Mouse (Mus musculus) layer of hippocampus, adult 11-12 months (tissue): Measurements from ENCODE around the gene 6030468B19Rik.
"Not testable (repeated sequence)": the region's sequence is repeated elsewhere in the genome, so short reads cannot be mapped to it uniquely, and the experiment has no call there.

Experiments used
- DNase-seq: peaks from one replicate; pipeline ENCODE4 v3.0.0; 2022; ENCODE audit warnings: low spot score

The 6030468B19Rik gene

DNA sequence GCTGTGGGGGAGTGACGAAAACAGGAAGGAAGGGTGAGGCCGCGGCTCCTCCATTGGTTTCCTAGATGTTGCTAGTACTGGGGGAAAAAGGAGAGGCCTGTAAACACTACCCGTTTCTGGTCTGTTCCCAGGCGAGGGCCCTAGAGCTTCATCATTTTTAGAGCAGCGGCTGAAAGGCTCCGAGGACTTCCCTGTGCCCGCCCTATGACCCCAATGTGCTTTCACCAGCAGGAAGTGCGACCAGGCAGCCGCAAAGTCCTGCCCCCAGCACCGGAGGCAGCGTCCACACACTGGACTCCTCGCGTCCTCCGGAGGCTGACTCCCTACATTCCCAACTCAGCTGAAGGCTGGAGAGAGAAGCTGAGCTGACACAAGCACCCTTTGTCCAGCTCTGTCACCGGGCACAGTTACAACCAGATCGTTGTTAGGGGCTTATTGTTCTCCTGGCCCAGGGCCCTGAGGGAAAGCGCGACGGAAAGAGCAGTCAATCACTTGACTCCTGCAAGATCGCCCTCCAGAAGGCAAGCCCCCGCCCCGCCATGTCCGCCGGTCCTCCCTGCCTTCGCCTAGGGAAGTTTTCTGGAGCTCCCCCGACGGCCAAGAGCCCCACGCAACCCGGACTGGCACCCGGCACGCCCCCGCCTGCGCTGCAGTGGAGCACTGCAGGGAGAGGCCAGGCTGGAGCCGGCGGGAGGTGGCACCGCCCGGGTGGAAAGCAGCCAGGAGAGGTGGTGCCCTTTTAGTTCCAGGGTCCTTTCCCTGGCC, 17.8 kb upstream of the 6030468B19Rik start:
- peak; percentile 68 for DNase-seq

DNA sequence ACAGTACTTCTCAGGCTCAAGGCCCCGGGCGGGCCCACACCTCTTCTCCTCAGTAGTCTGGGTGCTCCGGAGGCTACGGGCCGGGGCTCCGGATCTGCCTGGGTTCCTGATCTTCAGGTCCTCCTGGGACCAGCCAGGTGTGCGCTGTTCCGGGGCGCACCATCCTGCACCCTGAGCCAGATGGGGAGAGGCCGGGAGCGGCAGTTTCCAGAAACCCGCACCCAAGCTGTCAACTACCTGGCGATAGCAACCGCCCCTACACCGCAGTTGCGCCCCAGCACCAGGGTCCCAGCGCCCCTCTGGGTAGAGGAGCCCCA, 17.3 kb upstream of the 6030468B19Rik start:
- DNase-seq = no peak

DNA sequence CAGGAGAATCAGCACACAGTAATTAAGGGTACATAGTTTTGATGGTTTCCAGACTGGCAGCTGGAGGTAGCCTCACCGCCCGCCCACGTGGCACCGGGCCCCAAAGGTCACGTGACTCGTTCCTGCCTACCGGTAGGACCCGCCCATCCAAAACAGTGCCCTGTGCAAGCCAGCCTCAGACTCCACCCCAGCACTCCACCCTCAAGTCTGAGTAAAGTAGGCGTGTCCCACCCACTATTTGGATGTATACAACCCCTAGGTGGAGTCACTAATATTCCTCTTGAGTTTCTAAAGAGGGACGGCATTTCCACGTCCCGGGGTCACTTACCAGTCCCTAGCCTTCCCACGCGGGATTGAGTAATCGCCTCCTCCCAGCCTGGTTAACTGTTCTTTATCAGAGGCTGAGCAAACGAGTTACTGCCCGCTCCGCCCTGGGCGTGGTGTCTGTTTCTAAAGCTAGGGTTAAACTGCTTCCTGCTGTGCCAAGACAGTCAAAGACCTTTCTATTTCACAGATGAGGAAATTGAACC, 16.8 kb upstream of the 6030468B19Rik start:
- DNase-seq = peak; percentile 71

DNA sequence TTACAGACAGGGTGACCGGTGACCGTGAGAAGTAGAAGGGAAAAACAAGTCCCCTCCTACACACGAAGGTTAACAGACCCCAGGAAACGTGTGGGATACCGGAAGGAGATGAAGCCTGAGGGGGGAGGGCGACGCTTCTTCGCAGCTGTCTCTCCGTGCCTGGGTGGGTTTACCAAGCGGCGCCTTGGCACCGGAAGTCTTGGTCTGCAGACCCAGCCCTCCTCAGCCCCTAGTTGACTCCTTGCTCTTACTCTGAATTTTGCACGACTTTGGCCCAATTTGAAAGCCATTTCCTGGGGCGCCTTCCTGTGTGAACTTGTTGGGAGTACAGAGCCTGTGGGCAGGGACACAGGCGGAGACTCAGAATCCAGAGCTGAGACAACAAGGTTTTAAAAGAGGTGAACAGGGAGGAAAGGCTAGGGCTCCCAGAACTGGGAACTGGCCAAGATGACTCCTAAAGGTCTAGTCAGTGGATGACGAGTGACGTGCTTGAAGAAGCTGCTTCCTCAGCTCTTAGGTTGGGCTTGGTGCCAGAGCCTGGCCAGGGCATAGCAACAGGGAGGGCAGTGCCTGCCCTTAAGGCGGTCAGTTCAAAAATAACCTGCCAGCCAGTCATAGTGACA, 16.1 kb upstream of the 6030468B19Rik start:
- peak; percentile 68 for DNase-seq

DNA sequence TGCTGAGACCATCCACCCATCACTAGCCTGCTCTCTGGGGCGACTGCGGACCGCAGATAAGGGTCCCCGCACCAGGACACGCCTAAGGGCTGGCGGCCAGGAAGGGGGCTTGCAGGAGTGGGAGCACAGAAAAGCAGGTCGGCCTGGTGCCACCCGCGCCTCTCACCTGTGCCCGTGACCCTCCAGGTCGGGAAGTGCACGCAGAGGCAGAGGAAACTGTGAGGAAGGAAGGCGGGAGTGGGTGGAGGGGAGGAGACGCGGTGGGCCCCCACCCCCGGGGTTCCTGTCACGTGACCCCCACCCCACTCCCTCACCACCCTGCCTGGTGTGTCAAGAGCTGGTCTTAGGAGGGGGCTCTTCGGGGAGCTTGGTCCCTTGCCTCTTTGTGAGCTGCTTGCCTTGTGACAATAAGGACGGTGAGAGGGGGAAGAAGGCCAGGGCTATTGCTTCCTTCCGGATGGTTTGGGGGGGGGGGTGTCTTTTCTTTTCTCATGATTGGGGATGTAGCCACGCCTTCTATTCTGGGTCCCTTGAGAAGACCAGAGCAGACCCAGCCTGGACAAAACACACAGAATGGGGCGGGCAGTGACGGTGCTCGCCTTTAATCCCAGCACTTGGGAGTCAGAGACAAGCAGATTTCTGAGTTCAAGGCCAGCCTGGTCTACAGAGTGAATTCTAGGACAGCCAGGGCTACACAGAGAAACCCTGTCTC, 15.3 kb upstream of the 6030468B19Rik start, which contains the start of the genes Tmc8 and Tmc6:
Gene Tmc8, plus strand, starts transcription at position 84 of the 712 bp plus-strand sequence.
Gene Tmc6, minus strand, starts transcription at position 206 of the 712 bp plus-strand sequence.
- DNase-seq = no peak

DNA sequence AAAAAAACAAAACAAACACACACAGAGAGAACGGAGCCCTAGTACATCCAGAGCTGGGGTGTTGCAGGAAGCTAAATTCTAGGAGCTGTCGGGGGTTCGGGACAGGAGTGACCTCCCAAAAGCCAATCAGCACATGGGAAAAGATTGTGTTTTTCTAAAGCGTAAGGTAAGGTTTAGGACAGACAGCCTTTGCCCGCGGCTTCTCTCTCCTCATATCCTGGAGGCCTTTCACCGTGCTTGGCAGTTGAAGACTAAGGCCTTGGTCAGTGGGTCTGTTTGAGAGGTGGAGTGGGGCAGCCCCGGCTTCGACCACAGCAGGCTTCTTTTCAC, 14.8 kb upstream of the 6030468B19Rik start:
- no peak for DNase-seq

DNA sequence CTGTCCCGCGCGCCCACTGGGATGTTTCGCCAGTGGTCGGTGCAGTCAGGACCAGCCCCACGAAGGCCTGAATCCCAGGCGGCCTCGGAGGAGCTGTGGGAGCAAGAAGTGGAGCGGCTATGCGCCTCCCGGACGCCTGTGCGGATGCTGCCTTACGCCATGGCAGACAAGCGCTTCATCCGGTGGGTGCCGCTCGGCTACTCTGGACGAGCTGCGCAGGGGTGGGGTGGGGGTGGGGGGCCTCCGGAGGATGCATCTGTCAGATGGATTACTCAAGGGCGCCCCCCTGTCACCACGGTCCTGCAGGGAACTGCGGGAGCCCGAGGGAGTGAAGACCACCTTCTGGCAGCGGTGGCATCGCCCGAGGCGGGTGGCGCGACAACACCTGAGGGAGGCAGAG, 14.4 kb upstream of the 6030468B19Rik start:
- peak; percentile 61 for DNase-seq

DNA sequence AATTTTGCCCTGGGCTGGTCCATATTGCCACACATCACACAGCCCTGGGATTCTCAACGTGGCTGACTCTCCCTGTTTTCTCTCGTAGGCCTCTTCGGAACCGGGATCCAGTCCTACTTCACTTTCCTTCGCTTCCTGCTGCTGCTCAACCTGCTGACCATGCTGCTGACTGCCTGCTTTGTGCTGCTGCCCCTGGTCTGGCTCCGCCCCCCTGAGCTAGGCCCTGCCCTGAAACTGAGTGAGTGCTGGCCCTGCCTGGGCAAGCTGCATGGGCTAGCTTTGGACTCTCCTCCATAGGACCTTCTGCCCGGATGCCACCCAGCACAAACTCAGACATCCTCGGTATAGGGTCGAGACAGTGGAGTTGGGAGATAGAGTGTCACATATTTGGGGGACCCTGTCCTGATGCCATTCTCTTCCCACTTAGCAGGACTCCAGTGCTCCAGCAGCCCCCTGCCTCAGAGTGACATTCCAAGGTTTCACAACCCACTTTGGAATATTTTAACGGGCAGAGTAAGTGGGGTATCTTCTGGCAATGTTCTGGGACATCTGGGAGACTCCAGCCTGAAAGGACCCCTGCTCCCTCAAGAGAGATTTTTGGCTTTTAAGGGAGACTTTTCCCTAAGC, 13.7 kb upstream of the 6030468B19Rik start:
- no peak for DNase-seq

DNA sequence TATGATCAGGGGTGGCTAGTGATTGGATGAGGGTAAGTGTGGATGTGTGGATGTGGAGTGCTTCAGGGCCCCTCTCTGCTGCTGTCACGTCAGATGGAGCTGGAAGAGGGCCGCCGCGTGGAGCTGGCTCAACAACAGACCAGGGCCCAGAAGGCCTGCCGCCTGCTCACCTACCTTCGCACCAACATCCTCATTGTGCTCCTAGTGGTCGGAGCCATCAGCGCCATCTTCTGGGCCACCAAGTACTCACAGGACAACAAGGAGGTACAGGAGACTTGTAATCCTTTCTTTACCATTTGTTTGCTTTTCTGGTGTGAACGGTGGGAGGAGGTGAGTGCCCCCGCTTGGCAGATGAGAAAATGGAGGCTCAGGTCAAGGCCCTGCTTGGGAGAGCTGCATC, 11.2 kb upstream of the 6030468B19Rik start:
- peak; percentile 77 for DNase-seq

DNA sequence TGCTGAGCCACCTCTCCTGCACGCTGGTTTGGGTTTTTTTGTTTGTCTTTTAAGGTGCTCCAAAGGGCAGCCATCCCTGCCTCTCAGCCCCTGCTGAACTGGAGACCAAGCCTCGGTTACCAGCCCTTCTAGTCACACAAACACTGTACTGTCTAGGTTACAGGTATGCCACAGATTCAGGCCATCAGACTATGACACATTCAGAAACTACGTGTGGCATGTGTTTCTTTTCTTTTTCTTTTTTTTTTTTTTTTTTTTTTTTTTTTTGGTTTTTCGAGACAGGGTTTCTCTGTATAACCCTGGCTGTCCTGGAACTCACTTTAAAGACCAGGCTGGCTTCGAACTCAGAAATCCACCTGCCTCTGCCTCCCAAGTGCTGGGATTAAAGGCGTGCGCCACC, 9.0 kb upstream of the 6030468B19Rik start:
- not testable (repeated sequence) for DNase-seq

DNA sequence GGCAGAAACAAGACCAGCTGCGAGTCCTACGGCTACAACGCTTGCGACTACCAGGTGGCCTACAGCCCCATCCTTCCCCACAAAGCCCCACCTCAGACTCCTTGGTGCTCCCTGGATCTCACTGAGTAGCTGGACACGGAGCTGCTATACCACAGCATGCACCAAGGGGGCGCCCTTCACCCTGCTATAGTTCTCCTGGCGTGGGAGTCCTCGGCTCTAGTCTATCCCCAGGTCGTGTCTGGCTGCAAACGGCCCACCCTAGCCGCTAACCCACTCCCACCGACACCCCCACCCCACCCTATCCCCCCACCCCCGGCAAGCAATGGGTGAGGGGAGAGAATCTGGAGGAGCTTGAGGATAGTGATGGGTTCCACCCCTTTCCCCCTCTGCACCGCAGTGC, 7.2 kb upstream of the 6030468B19Rik start:
- DNase-seq = peak; percentile 78

DNA sequence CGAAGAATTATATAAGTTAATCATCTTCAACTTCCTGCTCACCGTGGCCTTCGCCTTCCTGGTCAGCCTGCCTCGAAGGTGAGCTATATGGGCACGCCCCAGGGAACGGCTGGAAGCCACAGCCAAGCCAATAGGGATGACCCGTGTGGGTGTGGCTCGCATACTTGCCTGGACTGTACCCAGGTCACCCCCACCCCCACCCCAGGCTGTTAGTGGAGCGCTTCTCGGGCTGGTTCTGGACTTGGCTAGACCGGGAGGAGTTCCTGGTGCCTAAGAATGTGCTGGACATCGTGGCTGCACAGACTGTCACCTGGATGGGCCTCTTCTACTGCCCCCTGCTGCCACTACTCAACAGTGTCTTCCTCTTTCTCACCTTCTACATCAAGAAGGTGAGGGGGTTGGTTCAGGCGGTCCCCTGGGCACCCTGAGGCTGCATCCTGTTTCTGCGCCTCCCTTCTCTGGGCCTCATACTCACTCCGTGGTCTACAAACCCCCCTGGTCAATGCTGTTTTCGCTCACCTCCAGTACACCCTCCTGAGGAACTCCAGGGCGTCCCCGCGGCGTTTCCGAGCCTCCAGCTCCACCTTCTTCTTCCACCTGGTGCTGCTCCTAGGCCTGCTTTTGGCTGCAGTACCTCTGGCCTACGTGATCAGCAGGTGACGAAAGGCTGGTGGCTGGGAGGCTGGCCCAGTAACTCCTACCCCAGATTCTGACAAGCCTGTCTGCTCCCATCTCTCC, 6.6 kb upstream of the 6030468B19Rik start:
- no peak for DNase-seq

DNA sequence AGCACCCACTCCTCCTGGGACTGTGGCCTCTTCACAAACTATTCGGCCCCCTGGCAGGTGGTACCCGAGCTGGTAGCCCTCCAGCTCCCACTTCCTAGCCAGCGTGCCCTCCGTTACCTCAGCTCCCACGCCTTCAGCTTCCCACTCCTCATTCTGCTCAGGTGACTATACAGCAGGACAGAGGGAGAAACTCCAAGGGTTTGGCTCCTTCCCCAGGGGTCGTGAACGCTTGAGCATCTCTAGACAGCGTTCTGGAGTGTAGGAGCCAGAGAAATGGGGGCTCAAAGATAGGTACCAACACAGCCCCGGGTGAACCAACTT, 6.1 kb upstream of the 6030468B19Rik start:
- DNase-seq = no peak

DNA sequence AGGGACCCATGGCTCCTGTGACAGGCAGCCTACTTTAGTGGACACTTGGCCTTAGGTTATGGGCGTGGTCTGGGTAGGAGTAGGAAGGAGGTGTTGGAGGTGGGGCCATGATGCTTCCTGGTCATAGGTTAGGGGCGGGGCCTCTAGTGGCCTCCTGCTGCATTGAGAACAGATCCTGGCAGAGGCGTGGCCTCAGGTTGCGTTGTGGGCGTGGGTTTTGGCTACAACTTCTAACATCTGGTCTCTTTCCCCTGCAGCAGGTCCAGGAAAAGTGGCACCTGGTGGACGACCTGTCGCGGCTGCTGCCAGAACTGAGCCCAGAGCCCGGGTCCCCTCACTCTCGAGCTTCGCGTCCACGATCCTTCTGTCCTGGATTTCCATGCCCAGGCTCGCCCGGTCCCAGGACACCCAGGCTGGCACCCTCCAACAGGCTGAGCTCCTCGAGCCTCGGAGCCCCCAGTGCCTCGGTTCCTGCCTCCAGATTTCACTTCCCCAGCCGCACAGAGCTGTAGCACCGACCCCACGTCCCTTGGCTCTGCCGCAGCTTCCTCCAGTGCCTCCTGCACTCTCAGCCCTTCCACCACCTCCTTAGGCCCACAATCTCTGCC, 5.1 kb upstream of the 6030468B19Rik start:
- no peak for DNase-seq

DNA sequence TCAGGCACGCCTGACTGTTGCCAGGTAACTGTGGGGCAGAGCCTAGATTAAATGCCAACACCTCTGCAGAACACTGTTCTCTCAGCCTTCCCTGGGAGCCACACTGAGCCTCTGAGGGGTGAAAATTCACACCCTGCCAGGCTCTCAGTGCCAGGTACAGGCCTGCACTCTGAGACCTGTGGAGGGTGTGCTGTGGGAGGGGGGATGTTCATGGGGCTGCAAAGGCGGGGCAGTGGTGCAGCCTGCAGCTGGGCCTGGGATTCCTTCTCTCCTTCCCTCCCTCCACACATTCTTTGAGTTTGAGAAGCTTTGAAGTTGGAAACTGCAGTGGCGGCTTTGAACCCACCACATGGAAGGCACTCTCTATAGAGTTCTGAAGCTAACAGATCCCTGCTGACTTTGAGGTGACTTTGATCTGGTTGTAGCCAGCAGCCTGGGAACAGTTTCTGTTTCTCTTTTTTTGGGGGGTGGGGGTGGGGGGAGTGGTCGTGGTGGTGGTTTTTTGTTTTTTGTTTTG, 3.4 kb upstream of the 6030468B19Rik start:
- DNase-seq = no peak

DNA sequence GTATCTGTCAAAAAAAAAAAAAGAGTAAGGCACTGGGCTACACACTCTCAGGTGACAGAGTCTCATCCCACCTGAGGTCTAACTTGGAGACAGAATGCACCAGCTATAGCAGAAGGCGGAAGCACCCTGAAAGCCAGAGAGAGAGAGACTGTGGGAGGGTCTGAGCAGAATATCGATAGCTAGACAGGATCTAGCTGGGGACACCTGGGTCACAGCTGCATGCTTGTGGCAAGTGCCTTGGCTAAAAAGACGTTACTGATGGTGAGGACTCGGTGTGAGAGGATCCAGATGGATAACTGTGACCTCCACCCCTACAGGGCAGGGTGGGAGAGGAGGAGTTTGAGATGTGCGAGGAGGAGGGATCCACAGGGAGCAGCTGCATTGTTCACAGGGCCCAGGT, 506 bp upstream of the 6030468B19Rik start:
- no peak for DNase-seq

DNA sequence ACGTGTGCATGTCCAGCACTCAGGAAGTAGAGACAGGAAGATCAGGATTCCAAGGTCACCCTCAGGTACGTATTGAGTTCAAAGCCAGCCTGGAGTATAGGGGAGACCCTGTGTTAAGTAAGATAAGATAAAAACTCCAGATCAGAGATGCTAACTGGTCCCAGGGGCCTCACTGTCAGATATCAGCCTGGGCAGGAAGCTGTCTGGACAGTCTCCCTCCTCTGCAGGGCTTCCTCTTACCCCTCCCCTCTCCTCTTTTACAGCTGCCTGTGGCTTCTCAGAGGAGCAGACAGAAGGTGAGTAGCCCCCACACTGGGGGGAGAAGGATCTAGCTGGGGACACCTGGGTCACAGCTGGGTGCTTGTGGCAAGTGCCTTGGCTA, 691 bp downstream of the 6030468B19Rik start:
- no peak for DNase-seq

DNA sequence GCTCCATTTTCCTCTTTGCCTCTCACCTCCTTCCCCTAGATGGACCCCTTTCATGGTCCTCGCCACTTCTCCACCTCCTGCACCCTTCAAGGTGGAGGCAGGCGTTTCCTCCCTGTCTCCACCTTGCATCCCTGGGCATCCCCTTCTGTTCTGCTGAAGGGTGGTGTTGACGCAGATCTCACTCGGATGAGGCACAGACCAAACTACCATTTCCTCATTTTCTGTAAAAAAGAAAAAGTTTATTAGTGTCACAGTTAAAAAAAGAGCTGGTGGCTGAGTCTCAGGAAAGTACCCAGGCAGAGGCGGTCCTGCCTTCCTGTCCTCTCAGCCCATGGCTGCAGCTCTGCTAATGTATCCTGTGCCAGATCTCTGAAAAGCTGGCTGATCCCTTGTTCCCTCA, 1.7 kb downstream of the 6030468B19Rik start:
- no peak for DNase-seq

DNA sequence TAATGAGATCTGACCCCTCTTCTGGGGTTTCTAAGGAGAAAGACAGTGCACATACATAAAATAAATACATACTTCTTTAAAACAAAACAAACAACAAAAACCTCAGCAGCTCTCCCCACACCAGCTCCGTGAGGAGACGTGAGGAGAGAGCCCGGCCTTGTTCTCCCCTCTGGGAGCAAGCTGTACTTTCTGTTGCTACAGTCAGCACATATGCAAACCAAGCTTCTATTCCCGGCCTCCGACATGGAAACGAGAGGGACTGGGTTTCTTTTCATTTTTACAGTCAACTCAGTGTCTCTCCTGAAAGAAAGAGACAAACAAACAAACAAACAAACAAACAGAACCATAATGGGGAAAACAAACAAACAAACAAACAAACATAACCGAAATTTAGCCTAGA, 2.6 kb downstream of the 6030468B19Rik start:
- DNase-seq = no peak

DNA sequence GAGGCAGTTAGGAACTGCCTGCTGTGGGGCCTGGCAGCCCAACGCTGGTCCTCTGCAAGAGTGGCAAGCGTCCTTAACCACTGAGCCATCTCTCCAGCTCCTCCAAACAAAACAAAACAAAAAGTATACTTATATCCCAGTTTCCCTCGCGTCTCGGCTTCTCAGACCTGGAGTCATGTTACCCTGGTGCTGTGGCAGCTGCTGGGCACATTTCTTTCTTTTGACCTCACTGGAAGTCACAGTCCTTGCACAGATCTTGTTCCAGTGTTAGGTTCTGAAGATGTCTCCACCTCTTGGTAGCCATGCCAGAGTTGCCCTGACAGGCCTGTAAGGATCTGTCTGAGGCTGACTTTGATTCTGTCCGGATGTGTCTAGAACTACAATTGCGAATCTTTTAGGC, 4.2 kb downstream of the 6030468B19Rik start:
- no peak for DNase-seq

DNA sequence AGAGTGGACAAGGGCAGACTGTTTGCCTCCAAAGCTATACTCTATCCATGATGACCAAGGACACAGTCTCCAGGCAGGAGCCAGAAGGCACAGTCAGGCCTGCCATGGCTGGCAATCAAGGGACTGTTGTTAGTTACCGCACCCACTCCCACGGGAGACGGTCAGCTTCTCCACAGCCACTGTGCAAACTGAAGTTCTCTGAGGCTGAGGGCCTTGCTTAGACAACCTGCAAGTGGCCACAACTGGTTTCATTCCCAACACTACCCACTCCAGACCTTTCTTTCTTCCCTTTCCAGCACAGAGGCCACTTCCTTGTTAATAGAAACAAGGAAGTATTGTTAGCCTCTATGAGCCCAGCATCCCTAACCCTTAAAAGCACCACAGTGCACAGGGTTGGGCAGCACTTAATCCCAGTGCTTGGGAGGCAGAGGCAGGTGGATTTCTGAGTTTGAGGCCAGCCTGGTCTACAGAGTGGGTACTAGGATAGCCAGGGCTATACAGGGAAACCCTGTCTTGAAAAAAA, 5.8 kb downstream of the 6030468B19Rik start:
- no peak for DNase-seq
